Mouse (Mus musculus): ENCODE measurements around the gene Nr2f1. TPM values are rescaled to one million over a fixed set of nuclear protein-coding genes. Genes with fewer than 3 reads are reported as not detected.

Nr2f1 gene
- total RNA-seq, 2 experiments from 2014 or later = 133 to 142 TPM

DNA sequence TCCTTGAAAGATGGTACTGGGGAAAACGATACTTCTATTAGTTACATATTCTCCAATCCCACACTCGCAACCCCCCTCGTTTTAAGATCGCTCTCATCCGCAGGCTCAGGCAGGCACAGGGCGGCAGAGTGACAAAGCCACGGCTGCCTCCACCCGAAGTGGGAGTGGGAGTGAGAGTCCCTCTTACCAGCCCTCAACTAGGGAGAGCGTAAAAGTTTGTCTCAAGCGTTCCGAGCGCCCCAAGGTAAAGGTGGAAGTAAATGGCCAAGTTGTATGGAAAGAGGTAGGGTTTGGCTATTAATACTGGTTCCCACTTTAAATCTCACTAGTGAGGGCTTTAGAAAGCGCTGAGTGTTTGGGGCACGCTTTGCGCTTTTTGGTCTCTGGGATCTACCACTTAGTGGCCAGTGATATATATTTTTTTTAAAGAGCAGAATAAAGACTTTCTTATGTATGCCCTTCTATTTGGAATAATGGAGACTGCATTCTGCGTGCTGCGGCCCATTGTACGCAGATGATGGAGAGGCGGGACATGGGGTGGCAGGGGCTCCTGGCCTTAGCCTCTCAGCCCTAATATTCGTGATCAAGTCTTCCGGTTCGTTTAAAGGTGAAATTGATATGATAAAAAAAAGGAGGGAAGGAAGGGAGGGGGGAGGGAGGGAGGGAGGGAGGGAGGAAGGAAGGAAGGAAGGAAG is 2.5 kb upstream of the Nr2f1 start:
- DNase-seq (ENCODE audit: low spot score in 2 of 2) = no peak
- intact Hi-C loops (cut with DNase I) = loop anchor here (2.0 to 10.0 kb wide), 7 partner anchors 225 to 1357 kb away; no protein-coding TSS in a partner anchor

GRCm38 (mm10) chr13:78200991-78201870 is 1.7 kb upstream of the Nr2f1 start:
- intact Hi-C loops (cut with DNase I) = loop anchor here (5.0 to 10.0 kb wide), 6 partner anchors 226 to 1356 kb away; no protein-coding TSS in a partner anchor
- DNase-seq (ENCODE audit: low spot score in 2 of 2) = peak; percentile 96

GRCm38 (mm10) chr13:78200407-78200806 is 850 bp upstream of the Nr2f1 start:
- peak; percentile 69 to 79 for DNase-seq (ENCODE audit: low spot score in 2 of 2)
- intact Hi-C loops (cut with DNase I) = loop anchor here (5.0 to 10.0 kb wide), 6 partner anchors 227 to 1356 kb away; no protein-coding TSS in a partner anchor

- DNase-seq (ENCODE audit: low spot score in 2 of 2) = no peak
- intact Hi-C loops (cut with DNase I) = loop anchor here (5.0 kb wide), 1 partner anchor 217 kb away; no protein-coding TSS in a partner anchor
Observed at GRCm38 (mm10) chr13:78198871-78199641, 501 bp downstream of the Nr2f1 start.

DNA sequence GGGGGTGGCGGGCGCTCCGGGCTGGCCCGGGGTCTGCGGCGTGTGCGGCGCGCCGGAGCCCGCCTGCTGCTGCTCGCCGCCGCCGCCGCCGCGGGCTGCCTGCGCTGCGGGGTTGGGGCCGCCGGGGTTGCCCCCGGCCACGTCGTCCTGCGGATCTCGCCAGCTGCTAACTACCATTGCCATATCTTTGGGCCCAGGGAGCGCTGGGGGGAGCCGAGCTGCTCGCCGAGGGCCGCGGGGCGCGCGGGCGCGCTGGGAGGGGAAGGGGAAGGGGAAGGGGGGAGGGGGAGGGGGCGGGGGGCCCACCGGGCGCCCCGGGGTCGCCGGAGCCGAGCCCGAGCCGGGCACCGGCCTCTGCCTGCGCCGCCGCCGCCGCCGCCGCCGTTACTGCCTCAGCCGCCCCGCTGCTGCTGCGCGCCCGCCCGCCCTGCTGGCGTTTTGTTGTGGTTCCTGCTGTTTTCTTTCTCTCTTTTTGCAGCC is 1.1 kb downstream of the Nr2f1 start:
- intact Hi-C loops (cut with DNase I) = loop anchor here (5.0 kb wide), 1 partner anchor 216 kb away; no protein-coding TSS in a partner anchor
- no peak for DNase-seq (ENCODE audit: low spot score in 2 of 2)

DNA sequence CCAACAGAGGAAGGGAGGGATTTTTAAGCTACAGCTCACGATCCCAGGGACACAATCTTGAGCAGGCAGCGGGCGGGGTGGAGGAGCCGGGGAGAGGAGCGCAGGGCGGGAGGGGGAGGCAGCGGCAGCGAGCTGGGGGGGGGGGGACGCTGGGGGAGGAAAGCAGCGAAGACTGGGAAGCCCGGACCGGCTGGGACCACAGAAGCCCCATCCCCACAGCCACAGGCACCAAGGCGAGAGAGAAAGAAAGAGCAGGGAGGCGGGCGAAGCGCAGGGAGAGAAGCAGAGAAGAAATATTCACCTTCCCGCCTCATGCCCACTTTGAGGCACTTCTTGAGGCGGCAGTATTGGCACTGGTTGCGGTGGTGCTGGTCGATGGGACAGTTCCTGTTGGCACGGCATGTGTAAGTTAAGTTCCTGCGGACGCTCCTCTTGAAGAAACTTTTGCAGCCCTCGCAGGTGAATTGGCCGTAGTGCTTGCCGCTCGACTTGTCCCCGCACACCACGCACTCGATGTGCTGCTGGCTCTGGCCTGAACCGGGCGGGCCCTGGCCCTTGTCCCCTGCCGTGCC is 1.7 kb downstream of the Nr2f1 start:
- intact Hi-C loops (cut with DNase I) = loop anchor here (5.0 kb wide), 1 partner anchor 216 kb away; no protein-coding TSS in a partner anchor
- DNase-seq (ENCODE audit: low spot score in 2 of 2) = peak in 1 of 2 experiments; percentile 32

DNA sequence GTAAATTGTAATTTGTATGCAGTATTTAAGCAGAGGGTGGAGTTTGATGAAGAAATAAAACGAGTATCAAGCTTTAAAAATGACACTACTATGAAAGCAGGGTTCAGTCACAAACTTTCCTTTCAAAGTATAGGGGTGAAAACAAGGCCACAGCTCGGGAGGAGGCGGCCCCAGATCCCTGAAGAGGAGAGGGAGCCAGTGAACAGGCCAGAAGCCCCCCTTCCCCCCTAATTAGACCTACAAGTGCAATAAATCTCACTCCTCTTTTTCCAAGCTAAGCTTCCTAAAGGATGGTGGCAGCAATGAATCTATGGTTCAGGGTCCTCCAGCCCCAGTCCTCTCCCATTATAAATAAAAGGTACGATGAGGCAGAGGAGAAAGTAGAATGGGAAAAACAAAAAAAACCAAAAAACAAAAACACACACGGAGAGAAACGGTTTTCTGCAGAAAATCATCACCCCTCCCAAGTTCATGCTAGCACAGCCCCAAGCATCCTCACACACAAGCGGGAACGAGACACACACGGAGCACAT is 2.2 kb downstream of the Nr2f1 start:
- intact Hi-C loops (cut with DNase I) = loop anchor here (5.0 kb wide), 1 partner anchor 215 kb away; no protein-coding TSS in a partner anchor
- no peak for DNase-seq (ENCODE audit: low spot score in 2 of 2)

DNA sequence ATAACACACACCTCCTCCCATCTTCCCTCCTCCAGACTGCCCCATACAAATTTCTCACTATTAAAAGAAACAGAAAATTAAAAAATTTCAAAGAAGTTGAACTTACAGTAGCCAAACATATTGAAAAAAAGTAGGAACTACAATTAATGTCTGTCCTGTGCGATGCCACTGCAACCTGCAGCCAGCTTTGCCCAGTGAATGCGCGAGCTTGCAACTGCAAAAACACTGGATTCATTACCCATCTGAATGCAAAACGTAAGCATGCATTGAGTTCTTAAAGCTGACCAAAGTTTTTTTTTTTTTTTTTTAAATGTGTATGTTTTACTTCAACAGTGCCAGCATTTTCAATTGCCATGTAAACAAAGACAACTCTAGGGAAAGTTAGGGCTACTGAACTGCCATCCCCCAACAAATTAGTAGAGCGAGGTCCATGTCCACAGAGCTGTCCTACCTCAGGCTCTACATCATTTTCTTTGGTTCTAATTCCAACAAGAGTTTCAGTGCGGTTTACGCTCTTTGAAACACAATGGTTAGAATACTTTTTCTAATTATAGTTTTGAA is 3.2 kb downstream of the Nr2f1 start:
- intact Hi-C loops (cut with DNase I) = loop anchor here (5.0 kb wide), 1 partner anchor 214 kb away; no protein-coding TSS in a partner anchor
- DNase-seq (ENCODE audit: low spot score in 2 of 2) = no peak

- no peak for DNase-seq (ENCODE audit: low spot score in 2 of 2)
- intact Hi-C loops (cut with DNase I) = loop anchor here (5.0 kb wide), 1 partner anchor 213 kb away; no protein-coding TSS in a partner anchor
Observed at GRCm38 (mm10) chr13:78195601-78196115, 3.9 kb downstream of the Nr2f1 start.

DNA sequence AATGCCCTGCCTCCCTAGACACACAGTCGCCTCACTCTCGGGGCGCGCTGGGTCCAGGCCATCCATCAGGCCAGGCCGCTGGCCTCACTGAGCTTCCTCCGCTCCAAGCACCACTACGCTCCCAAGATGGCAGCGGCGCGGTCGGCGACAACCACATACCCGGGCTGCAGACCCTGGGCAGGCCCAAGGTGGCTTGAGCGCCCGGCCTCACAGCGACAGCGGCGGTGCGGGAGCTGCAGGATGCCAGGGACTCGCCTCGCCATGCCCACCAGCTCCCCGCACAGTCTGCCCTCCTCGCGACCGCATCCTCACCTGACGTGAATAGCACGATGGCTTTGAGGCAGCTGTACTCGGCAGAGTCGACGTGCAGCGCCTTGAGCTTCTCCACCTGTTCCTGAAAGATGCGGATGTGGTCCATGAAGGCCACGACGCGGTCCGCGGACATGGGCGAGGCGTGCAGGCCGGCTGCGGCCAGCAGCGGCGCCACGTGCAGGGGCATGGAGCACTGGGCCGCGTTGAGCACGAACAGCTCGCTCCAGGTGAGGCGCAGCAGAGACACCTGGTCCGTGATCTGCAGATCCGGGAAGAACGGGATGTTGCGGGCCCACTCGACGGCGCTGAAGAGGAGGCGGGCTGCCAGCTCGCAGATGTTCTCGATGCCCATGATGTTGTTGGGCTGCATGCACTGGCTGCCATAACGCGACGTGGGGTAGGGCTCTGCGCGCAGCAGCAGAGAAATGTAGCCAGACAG is 4.5 kb downstream of the Nr2f1 start:
- intact Hi-C loops (cut with DNase I) = loop anchor here (5.0 kb wide), 2 partner anchors 213 to 303 kb away; no protein-coding TSS in a partner anchor
- DNase-seq (ENCODE audit: low spot score in 2 of 2) = no peak

DNA sequence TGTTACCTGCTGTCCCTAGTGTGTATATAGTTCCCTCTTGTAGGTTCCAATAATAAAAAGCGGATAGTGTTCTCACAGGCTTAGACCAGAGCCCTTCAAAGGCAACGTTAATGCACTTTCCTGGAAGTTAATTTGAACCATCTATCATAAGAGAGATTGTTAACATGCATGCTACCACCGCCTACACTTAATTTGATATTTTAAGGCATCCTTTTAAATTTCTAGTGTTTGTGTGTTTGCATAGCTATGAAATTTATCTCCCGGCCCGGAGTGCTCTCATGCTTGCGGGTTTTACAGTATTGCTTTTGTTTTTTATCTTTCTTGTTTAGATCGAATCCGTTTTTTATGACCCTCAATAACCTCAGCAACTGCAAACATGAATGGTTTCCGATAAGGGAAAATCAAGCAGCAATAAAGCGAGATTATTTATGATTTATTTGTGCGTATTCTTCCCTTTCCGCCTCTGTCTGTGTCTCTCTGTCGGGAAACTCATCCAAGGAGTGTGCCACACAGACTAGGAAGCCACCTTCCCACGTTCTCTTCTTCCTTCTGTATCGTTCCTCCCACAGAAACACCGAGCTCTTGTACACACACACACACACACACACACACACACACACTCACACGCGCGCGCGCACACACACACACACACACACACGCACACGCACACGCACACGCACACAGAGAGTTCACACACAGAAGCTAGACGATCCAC is 5.3 kb downstream of the Nr2f1 start:
- intact Hi-C loops (cut with DNase I) = loop anchor here (5.0 kb wide), 1 partner anchor 302 kb away; no protein-coding TSS in a partner anchor
- no peak for DNase-seq (ENCODE audit: low spot score in 2 of 2)

GRCm38 (mm10) chr13:78193211-78193610 is 6.3 kb downstream of the Nr2f1 start:
- no peak for DNase-seq (ENCODE audit: low spot score in 2 of 2)
- intact Hi-C loops (cut with DNase I) = loop anchor here (5.0 kb wide), 1 partner anchor 301 kb away; no protein-coding TSS in a partner anchor

DNA sequence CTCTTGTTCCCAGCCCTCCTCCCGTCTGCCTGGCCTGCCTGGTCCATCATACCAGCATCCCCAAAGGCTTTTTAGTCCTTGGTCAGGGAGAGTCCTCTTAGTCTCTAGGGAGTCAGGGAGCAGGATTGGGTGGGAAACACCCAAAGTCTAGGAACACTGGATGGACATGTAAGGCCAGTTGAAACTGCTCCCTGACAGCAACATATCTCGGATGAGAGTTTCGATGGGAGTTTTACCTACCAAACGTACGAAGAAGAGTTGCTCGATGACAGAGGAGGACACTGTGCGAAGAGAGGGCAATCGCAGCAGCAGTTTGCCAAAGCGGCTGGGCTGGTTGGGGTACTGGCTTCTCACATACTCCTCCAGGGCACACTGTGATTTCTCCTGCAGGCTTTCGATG is 10.0 kb downstream of the Nr2f1 start:
- intact Hi-C loops (cut with DNase I) = loop anchor here (10.0 kb wide), 1 partner anchor 1055 kb away; the partner anchor contains the start of genes 2210408I21Rik and Slf1
- DNase-seq (ENCODE audit: low spot score in 2 of 2) = no peak

GRCm38 (mm10) chr13:78187833-78188232 is 11.7 kb downstream of the Nr2f1 start:
- intact Hi-C loops (cut with DNase I) = loop anchor here (10.0 kb wide), 1 partner anchor 1053 kb away; the partner anchor contains the start of genes 2210408I21Rik and Slf1

DNA sequence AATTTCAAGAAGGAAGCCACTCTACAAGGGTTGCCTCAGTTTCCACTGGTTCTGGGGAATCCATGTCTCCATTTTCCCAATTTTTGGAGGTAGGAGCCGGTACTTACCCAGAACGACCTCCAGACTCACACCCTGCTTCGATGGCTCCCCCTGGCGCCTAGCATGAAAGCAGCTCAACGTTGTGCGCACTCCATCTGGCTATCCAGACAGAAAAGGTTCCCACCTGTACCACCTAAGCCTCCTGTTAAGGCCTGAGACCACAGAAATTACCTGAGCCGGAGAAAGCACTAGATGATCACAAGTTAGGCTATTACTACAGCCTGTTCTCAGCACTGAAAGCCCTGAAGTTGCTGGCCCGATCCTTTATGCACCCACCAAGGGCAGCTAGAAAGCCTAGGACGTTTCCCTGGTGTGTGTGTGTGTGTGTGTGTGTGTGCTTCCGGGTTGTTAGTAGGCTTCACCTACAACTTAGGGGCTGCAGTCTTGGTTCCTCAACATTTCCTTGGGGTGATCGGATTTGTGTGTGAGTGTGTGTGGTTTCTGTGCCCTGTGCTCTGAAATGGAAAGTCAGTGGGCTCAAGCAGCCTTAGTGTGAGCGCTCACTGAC is 13.1 kb downstream of the Nr2f1 start:
- DNase-seq (ENCODE audit: low spot score in 2 of 2) = no peak
- intact Hi-C loops (cut with DNase I) = loop anchor here (10.0 kb wide), 1 partner anchor 1052 kb away; the partner anchor contains the start of genes 2210408I21Rik and Slf1

More at GRCm38 (mm10) chr13:78187833-78188232, 11.7 kb downstream of the Nr2f1 start:
- no peak for DNase-seq (ENCODE audit: low spot score in 2 of 2)

All from left cerebral cortex, postnatal 14 days (tissue).